Comparison of ENCODE assay signal across 15 mouse cellular contexts in genomic region chr6:64202396-64203122, GRCm38 (mm10).
DNase-seq lines count a peak whose midpoint lies in the region; ATAC-seq lines count a peak whose summit lies in the region.
"Had no signal": no experiment of that assay in that cellular context is flagged by ENCODE, and none has a peak within 500 bp of the region (broad histone marks: within the 10 kb centered on the region; RNA-seq: fewer than 3 reads in every experiment).

No protein-coding gene starts in this region.

- H3K4me1 ChIP-seq in hindbrain, embryonic 11.5 days (replicated peaks; ENCODE audit: control insufficient read depth, insufficient read depth, low read length) = no peaks in the 10 kb centered on the region
- H3K4me1 ChIP-seq in midbrain, embryonic 13.5 days (replicated peaks) = peaks cover 10% of the 10 kb centered on the region
- H3K4me1 ChIP-seq: heart, embryonic 10.5 days; liver, embryonic 13.5 days had no signal

- H3K4me2 ChIP-seq in hindbrain, embryonic 11.5 days (replicated peaks; ENCODE audit: low read depth, low read length) = no peak overlapping the region
- no peak overlapping the region for H3K4me2 ChIP-seq in midbrain, embryonic 13.5 days (replicated peaks)
- H3K4me2 ChIP-seq: liver, embryonic 13.5 days had no signal

- H3K27me3 ChIP-seq in hindbrain, embryonic 11.5 days (ENCODE audit: control insufficient read depth, insufficient read depth, low read length) = no peaks in the 10 kb centered on the region
- H3K27me3 ChIP-seq in midbrain, embryonic 13.5 days = no peaks in the 10 kb centered on the region
- H3K27me3 ChIP-seq: liver, embryonic 13.5 days had no signal

- H3K9ac ChIP-seq in hindbrain, embryonic 11.5 days (ENCODE audit: low read depth, low read length) = no peak overlapping the region
- no peak overlapping the region for H3K9ac ChIP-seq in midbrain, embryonic 13.5 days (replicated peaks)
- H3K9ac ChIP-seq: liver, embryonic 13.5 days had no signal

- H3K4me3 ChIP-seq in hindbrain, embryonic 11.5 days (ENCODE audit: low read depth, low read length) = no peak overlapping the region
- no peak overlapping the region for H3K4me3 ChIP-seq in midbrain, embryonic 13.5 days (replicated peaks)
- H3K4me3 ChIP-seq: erythroblast, embryonic 14.5 days; heart, embryonic 10.5 days; liver, embryonic 13.5 days had no signal

- H3K27ac ChIP-seq in hindbrain, embryonic 11.5 days (ENCODE audit: low read depth, low read length) = no peak overlapping the region
- H3K27ac ChIP-seq in midbrain, embryonic 13.5 days = peak overlapping the region; percentile 42; the same call in 1 of the 2 replicates
- H3K27ac ChIP-seq: heart, embryonic 10.5 days; liver, embryonic 13.5 days had no signal

- peak; percentile 91 for ATAC-seq in frontal cortex, adult (ENCODE audit: low TSS enrichment)
- ATAC-seq in hindbrain, embryonic 11.5 days (ENCODE audit: low FRiP score) = peak; percentile 79
- ATAC-seq in midbrain, embryonic 13.5 days = peak; percentile 65

- no peaks in the 10 kb centered on the region for H3K9me3 ChIP-seq in hindbrain, embryonic 11.5 days (ENCODE audit: control insufficient read depth, low read length)
- H3K9me3 ChIP-seq in midbrain, embryonic 13.5 days = no peaks in the 10 kb centered on the region
- H3K9me3 ChIP-seq: heart, embryonic 10.5 days; liver, embryonic 13.5 days had no signal

- DNase-seq in frontal cortex, postnatal 25 days (ENCODE audit: low spot score in 2 of 2) = no peak
- DNase-seq in brain, embryonic 18.5 days (ENCODE audit: low read depth, low spot score) = peak; percentile 4
- peak; percentile 32 for DNase-seq in hindbrain, embryonic 11.5 days (ENCODE audit: low spot score)
- DNase-seq in ovary, postnatal 36 days (ENCODE audit: low spot score) = no peak
- no peak for DNase-seq in adrenal gland, postnatal 4 days (ENCODE audit: low spot score in 2 of 2)
- no peak for DNase-seq in ovary, postnatal 14 days (ENCODE audit: low spot score)
- DNase-seq: adrenal gland, adult 2 months; cerebellum, adult 18-20 months; kidney, adult 11 months; liver, embryonic 13.5 days; thymus, postnatal 4 days had no signal

- H3K36me3 ChIP-seq in hindbrain, embryonic 11.5 days (ENCODE audit: control insufficient read depth, insufficient read depth, low read length) = no peaks in the 10 kb centered on the region
- no peaks in the 10 kb centered on the region for H3K36me3 ChIP-seq in midbrain, embryonic 13.5 days
- H3K36me3 ChIP-seq: heart, embryonic 10.5 days; liver, embryonic 13.5 days had no signal

- 22% methylated on average over 8 of the region's 8 CpGs for WGBS in hindbrain, embryonic 11.5 days
- WGBS in midbrain, embryonic 13.5 days = 20% methylated on average over 8 of the region's 8 CpGs

Comparison
In these comparisons a context has a peak if more than half of its experiments do, and no peak if none do; other contexts are left out.
1. DNase-seq: peak in brain, embryonic 18.5 days (single experiment) and hindbrain, embryonic 11.5 days (single experiment); none in frontal cortex, postnatal 25 days (0 of 2), ovary, postnatal 36 days (single experiment), adrenal gland, postnatal 4 days (0 of 2) and ovary, postnatal 14 days (single experiment).
2. Peak in every context shown above with its lines, with median percentiles within 50 percentile points of each other: ATAC-seq.